Mouse (Mus musculus): ENCODE data around the gene Gm49342.

Gene Gm49342

GRCm38 (mm10) chr14:50978451-50978850, 34.1 kb downstream of the Gm49342 start:
- intact Hi-C loops (cut with DNase I): loop anchor here (5.0 kb wide), 1 partner anchor 84 kb away; no protein-coding TSS in a partner anchor

- intact Hi-C loops (cut with DNase I): loop anchor here (5.0 kb wide), 1 partner anchor 83 kb away; no protein-coding TSS in a partner anchor
Observed at GRCm38 (mm10) chr14:50979631-50980030, 35.3 kb downstream of the Gm49342 start.

GRCm38 (mm10) chr14:50981207-50981606, 36.9 kb downstream of the Gm49342 start:
- intact Hi-C loops (cut with DNase I): no loop called here

DNA sequence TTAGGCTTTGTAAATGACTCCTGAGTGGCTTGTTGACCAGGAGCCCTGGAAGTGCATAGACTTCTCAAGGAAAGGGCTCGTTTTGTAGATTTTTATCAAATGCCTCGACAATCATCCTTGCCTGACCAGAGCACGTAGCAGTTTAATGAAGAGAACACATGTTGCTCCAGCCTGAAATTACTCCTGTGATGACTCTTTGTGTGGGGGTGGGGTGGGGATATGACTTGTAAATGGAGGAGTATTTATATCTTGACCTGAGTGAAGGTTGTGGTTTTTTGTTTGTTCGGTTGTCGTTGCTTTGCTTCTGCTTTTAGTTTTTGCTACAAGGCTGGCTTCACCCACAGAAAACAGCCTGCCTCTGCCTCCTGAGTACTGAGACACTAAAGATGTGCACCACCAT, 37.5 kb downstream of the Gm49342 start:
- intact Hi-C loops (cut with DNase I): no loop called here

DNA sequence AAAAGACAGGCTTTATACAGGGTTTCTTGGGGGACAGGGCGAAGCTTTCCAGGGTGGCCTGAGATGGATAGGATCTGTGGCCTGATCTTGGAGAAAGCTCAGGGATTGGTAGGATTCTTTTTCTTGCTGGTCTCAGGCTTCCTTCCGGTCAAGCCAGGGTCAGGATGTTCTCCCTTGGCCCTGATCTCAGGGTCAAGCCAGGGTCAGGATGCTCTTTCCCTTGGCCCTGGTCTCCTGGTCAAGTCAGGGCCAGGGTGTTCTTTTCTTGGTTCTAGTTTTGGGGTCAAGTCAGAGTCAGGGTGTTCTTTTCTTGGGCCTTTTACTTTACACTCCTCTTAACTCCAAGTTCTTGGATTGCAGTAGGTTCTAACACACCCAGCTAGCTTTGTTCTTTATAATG, 43.4 kb downstream of the Gm49342 start:
- intact Hi-C loops (cut with DNase I): no loop called here

- intact Hi-C loops (cut with DNase I): no loop called here
Observed at GRCm38 (mm10) chr14:50991037-50991436, 46.7 kb downstream of the Gm49342 start.

- intact Hi-C loops (cut with DNase I): no loop called here
Observed at GRCm38 (mm10) chr14:50997088-50997487, 52.8 kb downstream of the Gm49342 start.

DNA sequence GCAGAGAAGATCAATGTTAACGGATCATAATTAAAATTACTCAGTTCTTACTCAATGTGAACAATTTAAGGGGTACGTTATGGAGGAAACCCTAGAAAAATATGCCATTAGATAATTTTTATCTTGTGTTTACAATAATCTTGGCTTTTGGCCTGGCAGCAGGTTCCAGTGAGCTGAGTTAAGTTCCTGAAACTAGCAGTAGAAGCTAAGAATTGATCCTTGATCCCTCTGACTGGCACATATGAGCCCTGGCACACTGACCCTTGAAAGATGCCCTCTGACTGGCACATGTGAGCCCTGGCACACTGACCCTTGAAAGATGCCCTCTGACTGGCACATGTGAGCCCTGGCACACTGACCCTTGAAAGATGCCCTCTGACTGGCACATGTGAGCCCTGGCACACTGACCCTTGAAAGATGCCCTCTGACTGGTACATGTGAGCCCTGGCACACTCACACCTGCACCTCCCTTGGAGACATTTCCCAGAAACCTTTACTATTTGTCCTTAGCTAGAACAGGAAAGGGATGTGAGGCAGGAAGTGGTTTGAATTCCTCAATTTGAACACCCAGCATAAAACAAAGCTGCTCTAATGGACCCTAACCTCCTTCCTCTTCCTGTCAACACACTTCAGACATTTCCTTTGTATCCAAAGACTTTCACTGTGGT, 53.8 kb downstream of the Gm49342 start:
- intact Hi-C loops (cut with DNase I): no loop called here

DNA sequence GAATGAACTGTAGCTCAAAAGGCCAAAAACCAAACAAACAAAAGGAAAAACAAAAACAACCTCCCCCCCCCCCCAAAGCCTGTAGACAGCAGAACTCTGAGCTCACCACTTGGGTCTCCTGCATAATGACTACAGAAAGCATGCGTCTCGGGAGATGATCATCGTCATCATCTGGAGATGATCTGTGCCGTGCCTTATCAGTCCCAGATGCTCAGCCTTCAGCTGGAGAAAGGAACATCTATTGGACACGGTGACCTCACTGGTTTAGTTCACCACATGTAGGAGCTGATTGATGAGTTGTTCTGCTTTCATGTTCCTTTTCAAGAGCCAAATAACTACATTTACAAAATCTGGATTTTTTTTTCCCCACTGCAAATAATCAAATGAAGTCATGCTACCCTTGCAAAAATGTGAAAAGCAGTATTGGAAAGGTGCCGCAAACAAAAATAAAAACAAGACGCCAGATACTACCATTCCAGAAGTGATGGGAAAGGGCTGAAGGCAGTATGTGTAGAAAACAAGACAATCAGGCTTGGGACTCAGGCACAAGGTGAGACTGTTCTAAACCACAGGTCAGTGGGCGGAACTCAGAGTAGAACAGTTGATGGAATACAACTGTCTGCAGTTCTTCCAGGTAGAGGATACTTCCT, 63.0 kb downstream of the Gm49342 start, which contains the start of gene Rnase10:
TSS of gene Rnase10 (plus strand) at position 600 of the 650 bp plus-strand sequence.
- intact Hi-C loops (cut with DNase I): no loop called here

- intact Hi-C loops (cut with DNase I): no loop called here
Observed at GRCm38 (mm10) chr14:51007914-51008713, 63.8 kb downstream of the Gm49342 start.

- intact Hi-C loops (cut with DNase I): no loop called here
Observed at GRCm38 (mm10) chr14:51008781-51009180, 64.5 kb downstream of the Gm49342 start.

- intact Hi-C loops (cut with DNase I): no loop called here
Observed at GRCm38 (mm10) chr14:51009572-51009971, 65.3 kb downstream of the Gm49342 start.
